Mouse (Mus musculus) heart, adult 2 months (tissue): ENCODE results near the gene Zfp663.

ENCODE experiments used
- CTCF ChIP-seq: fragments of 200-600 bp; IDR thresholded peaks from 2 replicates; pipeline ENCODE4 v1.8.1; 2022; ENCODE audit warnings: antibody characterized with exemption, mild to moderate bottlenecking, moderate library complexity
- POLR2A ChIP-seq: fragments of 200-500 bp; IDR thresholded peaks from 2 replicates; pipeline ENCODE4 v1.6.1; 2011; ENCODE audit warnings: mild to moderate bottlenecking, low read depth, low read length, control low read depth; ENCODE audit not compliant: insufficient read depth

DNA sequence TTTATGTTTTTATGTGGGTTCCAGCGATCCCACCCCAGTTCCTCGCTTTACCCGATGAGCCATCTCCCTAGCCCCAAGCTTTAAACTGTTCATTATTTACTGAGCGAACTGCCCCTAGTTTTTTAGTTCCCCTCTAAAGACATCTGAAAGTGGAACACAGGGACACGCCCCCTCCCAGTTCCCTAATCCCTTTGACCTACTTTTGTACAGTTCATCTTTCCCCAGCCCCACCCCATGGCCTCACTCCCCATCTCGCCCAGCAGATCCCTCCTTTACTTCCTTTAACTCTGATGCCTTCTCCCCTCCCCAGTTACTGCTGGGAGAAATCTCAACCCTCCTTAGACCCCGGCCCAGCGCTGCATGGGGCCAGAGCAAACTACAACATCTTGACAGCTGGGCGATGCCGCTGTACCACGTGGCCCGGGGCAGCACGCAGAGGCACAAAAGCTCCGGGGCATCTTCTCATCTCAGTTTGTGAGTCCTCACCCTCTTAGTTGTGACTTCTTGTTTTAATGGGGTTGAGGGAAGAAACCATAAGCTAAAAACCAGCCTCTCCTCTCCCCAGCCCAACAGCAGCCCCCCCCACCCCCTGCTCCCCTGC lies 35.8 kb downstream of the Zfp663 start:
- TF ChIP-seq CTCF (no peak), POLR2A (no peak)
